Mouse (Mus musculus) limb, embryonic 15.5 days (tissue): ENCODE measurements around the gene Rps13. TPM values are rescaled to one million over a fixed set of nuclear protein-coding genes. Genes with fewer than 3 reads are reported as not detected.
A peak's percentile ranks its signal among the peaks of the same experiment; 100 is the strongest.

Experiments used
- ATAC-seq: fragments of 200-750 bp; cut with Nextera tagmentation; 2 replicates; pipeline ENCODE4 v1.8.0; 2017; ENCODE audit warnings: low read depth, moderate TSS enrichment; ENCODE audit not compliant: insufficient number of reproducible peaks, low FRiP score, low TSS enrichment
- H3K27ac ChIP-seq: fragments of 300-500 bp; sonication (generic); 2 replicates; pipeline ENCODE4 v1.5.1; 2015; ENCODE audit warnings: moderate library complexity, mild to moderate bottlenecking, inconsistent platforms
- H3K27me3 ChIP-seq: fragments of 300-500 bp; sonication (generic); 2 replicates; pipeline ENCODE4 v1.6.1; 2015; ENCODE audit warnings: inconsistent platforms
- H3K36me3 ChIP-seq: fragments of 300-500 bp; sonication (generic); 2 replicates; pipeline ENCODE4 v1.6.1; 2015; ENCODE audit warnings: inconsistent platforms
- H3K4me1 ChIP-seq: fragments of 300-500 bp; sonication (generic); 2 replicates; pipeline ENCODE4 v1.6.1; 2015; ENCODE audit warnings: inconsistent platforms
- H3K4me2 ChIP-seq: fragments of 300-500 bp; sonication (generic); 2 replicates; pipeline ENCODE4 v1.6.1; 2015; ENCODE audit warnings: mild to moderate bottlenecking, inconsistent platforms
- H3K4me3 ChIP-seq: fragments of 300-500 bp; sonication (generic); 2 replicates; pipeline ENCODE4 v1.5.1; 2015; ENCODE audit warnings: mild to moderate bottlenecking, inconsistent platforms
- H3K9ac ChIP-seq: fragments of 300-500 bp; sonication (generic); 2 replicates; pipeline ENCODE4 v1.6.1; 2015; ENCODE audit warnings: inconsistent platforms
- H3K9me3 ChIP-seq: fragments of 300-500 bp; sonication (generic); 2 replicates; pipeline ENCODE4 v1.6.1; 2016; ENCODE audit warnings: inconsistent platforms
- WGBS: fragments of 180-500 bp; shearing (Covaris S2); methylation state at CpG from one replicate; pipeline ENCODE4 v1.1.7; 2015; 5-methylcytosine and 5-hydroxymethylcytosine counted together
- polyA plus RNA-seq: library from polyadenylated mRNA; unstranded; fragments of >200 nt; fragmentation: Nextera tagmentation; extraction: Ambion mirVana; gene quantifications from 2 replicates; pipeline ENCODE4 v1.2.1, GENCODE M21; 2015

Gene Rps13
- polyA plus RNA-seq, 1 experiment from 2014 or later, result 783 TPM

GRCm38 (mm10) chr7:116309456-116309855 lies 24.5 kb downstream of the Rps13 start:
- no peak overlapping the region for H3K27ac ChIP-seq
- WGBS, result 32% methylated on average over 9 of the region's 9 CpGs
- H3K27me3 ChIP-seq, result peaks cover 20% of the 10 kb centered on the region
- no peak overlapping the region for H3K4me3 ChIP-seq
- no peaks in the 10 kb centered on the region for H3K9me3 ChIP-seq
- H3K36me3 ChIP-seq, result no peaks in the 10 kb centered on the region
- H3K9ac ChIP-seq, result no peak overlapping the region
- no peak for ATAC-seq
- 0 out of 2 replicates have a peak overlapping the region, but pooled peaks have one; percentile 22 for H3K4me2 ChIP-seq
- H3K4me1 ChIP-seq, result peaks cover 21% of the 10 kb centered on the region

DNA sequence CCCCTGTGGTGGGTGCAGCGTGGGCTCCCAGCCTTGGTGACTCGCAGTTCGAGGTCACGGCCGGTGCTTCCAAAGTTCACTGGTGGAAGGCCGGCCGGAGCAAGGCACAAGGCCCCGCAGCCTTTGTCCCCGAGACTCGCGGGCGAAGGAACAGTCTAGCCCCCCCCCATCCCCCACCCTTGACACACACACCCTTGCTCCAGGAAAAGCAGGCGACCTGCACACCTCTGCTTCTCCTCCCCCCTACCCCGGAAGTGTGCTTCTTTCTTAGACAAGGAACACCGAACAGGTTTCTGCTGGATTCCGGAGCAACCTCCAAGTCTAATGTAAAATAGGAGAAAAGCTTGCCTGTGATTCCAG lies 25.4 kb downstream of the Rps13 start:
- H3K9me3 ChIP-seq, result no peaks in the 10 kb centered on the region
- peaks cover 21% of the 10 kb centered on the region for H3K4me1 ChIP-seq
- H3K36me3 ChIP-seq, result no peaks in the 10 kb centered on the region
- peaks cover 20% of the 10 kb centered on the region for H3K27me3 ChIP-seq
- peak overlapping the region; percentile 100 for H3K4me2 ChIP-seq
- no peak for ATAC-seq
- peak overlapping the region; percentile 61 for H3K4me3 ChIP-seq
- H3K27ac ChIP-seq, result peak overlapping the region; percentile 12; the same call in 1 of the 2 replicates
- no peak overlapping the region for H3K9ac ChIP-seq
- 12% methylated on average over 16 of the region's 16 CpGs for WGBS

DNA sequence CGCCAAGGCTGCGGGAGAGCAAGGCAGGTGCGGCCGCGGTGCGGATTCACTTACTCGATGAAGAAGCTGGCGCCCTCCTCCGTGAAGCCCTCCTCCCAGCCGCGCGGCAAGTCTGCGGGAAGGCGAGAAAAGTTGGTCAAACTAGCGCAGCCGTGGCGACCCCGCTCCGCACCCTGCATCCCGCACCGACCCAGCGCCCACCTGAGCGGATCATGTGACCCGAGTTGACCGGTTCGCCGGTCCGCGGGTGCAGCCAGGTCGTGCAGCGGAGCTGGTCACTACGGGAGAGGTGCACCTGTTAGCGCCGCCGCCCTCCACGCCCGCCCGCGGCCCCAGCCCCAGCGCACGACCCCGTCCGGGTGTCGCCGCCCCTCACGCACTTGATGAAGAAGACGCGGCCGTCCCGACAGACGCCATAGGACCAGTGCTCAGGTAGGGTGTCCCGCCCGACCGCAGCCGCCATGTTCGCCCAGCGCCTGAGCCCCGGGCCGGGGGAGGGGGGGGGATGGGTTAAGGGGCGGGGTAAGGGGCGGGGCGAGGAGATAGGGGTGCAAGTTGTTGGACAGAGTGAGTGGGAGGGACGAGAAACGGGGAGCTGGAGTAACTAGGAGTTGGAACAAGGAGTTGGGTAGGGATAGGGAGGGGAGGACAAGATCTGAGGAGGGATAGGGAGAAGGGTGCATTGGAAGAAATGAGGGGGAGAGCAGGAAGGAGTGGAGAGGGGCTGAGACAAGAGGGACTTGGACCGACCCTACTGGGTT lies 25.9 kb downstream of the Rps13 start, which contains the start of gene Plekha7:
Gene Plekha7 (minus strand): TSS at position 506 of the 761 bp plus-strand sequence.
- ATAC-seq, result peak; percentile 62
- Histone ChIP-seq H3K9ac (peak within 1 kb of the TSS; percentile 35), H3K4me3 (peak within 1 kb of the TSS; percentile 61), H3K36me3 (no peaks in the 10 kb centered on the region), H3K9me3 (no peaks in the 10 kb centered on the region), H3K27me3 (peaks cover 20% of the 10 kb centered on the region), H3K4me2 (peak within 1 kb of the TSS; percentile 100), H3K27ac (peak within 1 kb of the TSS; percentile 43), H3K4me1 (peaks cover 21% of the 10 kb centered on the region)
- WGBS, result under 1% methylated on average over 63 of the region's 65 CpGs

DNA sequence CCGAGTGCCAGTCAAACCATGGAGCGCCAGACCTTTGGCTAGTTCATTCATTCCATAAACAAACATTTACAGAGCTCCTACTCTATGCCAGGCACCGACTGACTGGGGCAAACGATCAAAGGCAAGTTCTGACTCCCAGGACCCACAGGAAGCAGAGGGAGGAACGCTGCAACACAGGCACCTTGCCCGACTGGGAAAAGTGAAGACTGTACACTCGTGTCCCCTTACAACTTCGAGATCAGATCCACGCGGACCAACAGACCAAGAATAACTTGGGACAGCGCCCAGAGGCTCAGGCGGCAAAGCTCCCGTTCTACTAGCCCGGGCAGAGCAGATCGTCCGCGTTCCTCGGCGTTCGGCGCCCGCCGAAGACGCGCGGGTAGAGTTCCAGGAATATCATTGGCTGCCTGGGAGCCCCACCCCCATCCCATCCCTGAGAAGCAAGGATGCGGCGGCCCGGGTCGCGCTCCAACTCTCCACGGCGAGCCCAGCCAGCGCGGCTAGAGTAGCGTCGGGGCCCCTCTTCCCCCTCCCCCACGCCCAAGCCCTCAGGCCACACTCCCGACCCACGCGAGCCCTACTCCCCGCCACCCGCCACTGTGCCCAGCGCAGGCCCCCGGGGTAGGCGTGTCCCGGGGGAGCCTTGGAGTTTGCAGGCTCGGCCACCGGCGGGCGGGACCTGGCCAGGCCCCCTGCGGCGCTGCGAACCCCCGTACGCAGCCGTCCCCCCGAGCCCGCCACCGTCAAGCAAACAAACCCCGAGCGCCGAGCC lies 26.7 kb downstream of the Rps13 start:
- Histone ChIP-seq H3K27me3 (peaks cover 20% of the 10 kb centered on the region), H3K9ac (peak overlapping the region; percentile 35), H3K4me3 (peak overlapping the region; percentile 61), H3K36me3 (no peaks in the 10 kb centered on the region), H3K4me1 (peaks cover 21% of the 10 kb centered on the region), H3K4me2 (peak overlapping the region; percentile 100), H3K9me3 (no peaks in the 10 kb centered on the region), H3K27ac (peak overlapping the region; percentile 43)
- ATAC-seq, result peak; percentile 81
- under 1% methylated on average over 62 of the region's 63 CpGs for WGBS

DNA sequence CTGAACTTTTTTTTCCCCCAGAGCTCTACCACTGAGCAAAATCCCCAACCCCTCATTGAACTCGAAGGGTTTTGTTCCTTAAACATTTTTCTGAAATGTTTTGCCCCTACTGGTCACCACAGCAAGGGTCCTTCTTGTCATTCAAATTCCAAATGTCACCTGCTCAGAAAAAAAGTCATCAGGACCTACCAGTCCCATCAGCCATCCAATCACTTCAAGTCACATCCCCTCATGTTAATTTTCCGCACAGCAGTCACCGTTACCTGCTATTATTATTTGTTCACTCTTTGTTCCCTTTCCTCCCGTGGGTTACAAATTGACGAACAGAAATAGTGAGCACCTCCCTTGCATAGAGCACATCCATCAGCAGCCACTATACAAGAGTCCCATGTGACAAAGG lies 27.4 kb downstream of the Rps13 start:
- H3K4me1 ChIP-seq, result peaks cover 21% of the 10 kb centered on the region
- H3K4me2 ChIP-seq, result peak overlapping the region; percentile 100; the same call in 1 of the 2 replicates
- H3K27ac ChIP-seq, result no peak overlapping the region
- WGBS, result 17% methylated on average over 5 of the region's 5 CpGs
- H3K4me3 ChIP-seq, result peak overlapping the region; percentile 61
- ATAC-seq, result no peak
- H3K27me3 ChIP-seq, result peaks cover 20% of the 10 kb centered on the region
- no peak overlapping the region for H3K9ac ChIP-seq
- H3K9me3 ChIP-seq, result no peaks in the 10 kb centered on the region
- no peaks in the 10 kb centered on the region for H3K36me3 ChIP-seq

- 84% methylated on average over 5 of the region's 5 CpGs for WGBS
- Histone ChIP-seq H3K4me2 (no peak overlapping the region), H3K4me3 (no peak overlapping the region), H3K9me3 (no peaks in the 10 kb centered on the region), H3K9ac (no peak overlapping the region), H3K27me3 (peaks cover 5% of the 10 kb centered on the region; the same call in 1 of the 2 replicates), H3K4me1 (no peaks in the 10 kb centered on the region), H3K36me3 (no peaks in the 10 kb centered on the region), H3K27ac (no peak overlapping the region)
- ATAC-seq, result no peak
Measured at GRCm38 (mm10) chr7:116301661-116302311, 32.2 kb downstream of the Rps13 start.

GRCm38 (mm10) chr7:116301144-116301543 lies 32.9 kb downstream of the Rps13 start:
- Histone ChIP-seq H3K4me3 (no peak overlapping the region), H3K36me3 (no peaks in the 10 kb centered on the region), H3K27ac (no peak overlapping the region), H3K4me1 (no peaks in the 10 kb centered on the region), H3K4me2 (no peak overlapping the region), H3K27me3 (no peaks in the 10 kb centered on the region), H3K9ac (no peak overlapping the region), H3K9me3 (no peaks in the 10 kb centered on the region)
- no peak for ATAC-seq
- 83% methylated on average over 4 of the region's 4 CpGs for WGBS

GRCm38 (mm10) chr7:116298851-116299250 lies 35.1 kb downstream of the Rps13 start:
- no peak overlapping the region for H3K4me2 ChIP-seq
- H3K27me3 ChIP-seq, result no peaks in the 10 kb centered on the region
- no peaks in the 10 kb centered on the region for H3K9me3 ChIP-seq
- peaks cover 4% of the 10 kb centered on the region; the same call in 1 of the 2 replicates for H3K4me1 ChIP-seq
- no peaks in the 10 kb centered on the region for H3K36me3 ChIP-seq
- whole genome bisulfite sequencing, result 94% methylated on average over 2 of the region's 2 CpGs
- no peak overlapping the region for H3K27ac ChIP-seq
- ATAC-seq, result no peak
- no peak overlapping the region for H3K4me3 ChIP-seq
- no peak overlapping the region for H3K9ac ChIP-seq

- Histone ChIP-seq H3K4me2 (no peak overlapping the region), H3K9ac (no peak overlapping the region), H3K4me3 (no peak overlapping the region), H3K27ac (no peak overlapping the region), H3K36me3 (no peaks in the 10 kb centered on the region), H3K4me1 (peaks cover 4% of the 10 kb centered on the region; the same call in 1 of the 2 replicates), H3K9me3 (no peaks in the 10 kb centered on the region), H3K27me3 (no peaks in the 10 kb centered on the region)
- ATAC-seq, result no peak
- 71% methylated on average over 10 of the region's 10 CpGs for WGBS
Measured at GRCm38 (mm10) chr7:116298389-116298788, 35.6 kb downstream of the Rps13 start.

GRCm38 (mm10) chr7:116294961-116295360 lies 39.0 kb downstream of the Rps13 start:
- no peaks in the 10 kb centered on the region for H3K9me3 ChIP-seq
- WGBS, result 47% methylated on average over 3 of the region's 3 CpGs
- H3K36me3 ChIP-seq, result no peaks in the 10 kb centered on the region
- ATAC-seq, result no peak
- H3K4me1 ChIP-seq, result peaks cover 4% of the 10 kb centered on the region; the same call in 1 of the 2 replicates
- no peak overlapping the region for H3K9ac ChIP-seq
- H3K4me3 ChIP-seq, result no peak overlapping the region
- H3K27ac ChIP-seq, result no peak overlapping the region
- H3K27me3 ChIP-seq, result no peaks in the 10 kb centered on the region
- no peak overlapping the region for H3K4me2 ChIP-seq

- Histone ChIP-seq H3K4me3 (no peak overlapping the region), H3K9ac (no peak overlapping the region), H3K27me3 (no peaks in the 10 kb centered on the region), H3K9me3 (no peaks in the 10 kb centered on the region), H3K4me2 (no peak overlapping the region), H3K36me3 (no peaks in the 10 kb centered on the region), H3K4me1 (peaks cover 10% of the 10 kb centered on the region), H3K27ac (no peak overlapping the region)
- no peak for ATAC-seq
- 64% methylated on average over 5 of the region's 5 CpGs for WGBS
Measured at GRCm38 (mm10) chr7:116292377-116292776, 41.6 kb downstream of the Rps13 start.
